Mouse (Mus musculus) bone marrow macrophage, adult 2 months (primary cell): ENCODE results near the gene Cacna1b. TPM values are rescaled to one million over a fixed set of nuclear protein-coding genes. Genes with fewer than 3 reads are reported as not detected.

Experiments used
- H3K27ac ChIP-seq: 2 replicates; pipeline ENCODE4 v1.5.1; 2012; ENCODE audit warnings: low read depth, low read length; ENCODE audit not compliant: insufficient read depth
- H3K4me1 ChIP-seq: 2 replicates; pipeline ENCODE4 v1.6.1; 2012; ENCODE audit warnings: low read length; ENCODE audit not compliant: control insufficient read depth, insufficient read depth
- H3K4me3 ChIP-seq: 2 replicates; pipeline ENCODE4 v1.5.1; 2012; ENCODE audit warnings: mild to moderate bottlenecking, low read length, moderate library complexity; ENCODE audit not compliant: insufficient read depth
- CTCF ChIP-seq: IDR thresholded peaks from 2 replicates; pipeline ENCODE4 v1.5.1; 2012; ENCODE audit warnings: low read depth, mild to moderate bottlenecking, low read length, moderate library complexity
- POLR2A ChIP-seq: IDR thresholded peaks from 2 replicates; pipeline ENCODE4 v1.6.1; 2012; ENCODE audit warnings: mild to moderate bottlenecking, low read depth, low read length, borderline replicate concordance
- polyA plus RNA-seq: library from polyadenylated mRNA; stranded (reverse); fragments of >200 nt; gene quantifications from 2 replicates; pipeline ENCODE4 v1.2.4, GENCODE M21; 2012; ENCODE audit not compliant: missing spikeins, insufficient read depth, insufficient read length

The Cacna1b gene
- polyA plus RNA-seq, 1 experiment: 0.52 TPM

GRCm38 (mm10) chr2:24562547-24563290 lies 200.2 kb downstream of the Cacna1b start:
- no peak for TF ChIP-seq POLR2A
- no peak for TF ChIP-seq CTCF
- Histone ChIP-seq H3K4me3 (no peak overlapping the region), H3K27ac (no peak overlapping the region), H3K4me1 (no peaks in the 10 kb centered on the region)

GRCm38 (mm10) chr2:24561946-24562345 lies 201.0 kb downstream of the Cacna1b start:
- no peaks in the 10 kb centered on the region for H3K4me1 ChIP-seq
- no peak for TF ChIP-seq POLR2A
- no peak for TF ChIP-seq CTCF
- no peak overlapping the region for H3K4me3 ChIP-seq
- no peak overlapping the region for H3K27ac ChIP-seq

GRCm38 (mm10) chr2:24560201-24560600 lies 202.8 kb downstream of the Cacna1b start:
- no peak overlapping the region for H3K27ac ChIP-seq
- H3K4me1 ChIP-seq: no peaks in the 10 kb centered on the region
- no peak overlapping the region for H3K4me3 ChIP-seq
- no peak for TF ChIP-seq CTCF
- TF ChIP-seq POLR2A: no peak

- TF ChIP-seq POLR2A (no peak), CTCF (no peak)
- Histone ChIP-seq H3K27ac (no peak overlapping the region), H3K4me1 (no peaks in the 10 kb centered on the region), H3K4me3 (no peak overlapping the region)
Measured at GRCm38 (mm10) chr2:24556347-24556746, 206.6 kb downstream of the Cacna1b start.

- H3K4me3 ChIP-seq: no peak overlapping the region
- TF ChIP-seq POLR2A (no peak), CTCF (no peak)
Measured at GRCm38 (mm10) chr2:24553962-24554361, 209.0 kb downstream of the Cacna1b start.

More at GRCm38 (mm10) chr2:24553962-24554361, 209.0 kb downstream of the Cacna1b start:
- no peaks in the 10 kb centered on the region for H3K4me1 ChIP-seq
- H3K27ac ChIP-seq: no peak overlapping the region

Other genes starting within 250 kb of the Cacna1b start
- gene Ehmt1, start 156.5 kb upstream of the Cacna1b start, polyA plus RNA-seq: 29.9 and 32.9 TPM in 2 replicates
- 97.6 and 102 TPM in 2 replicates for gene Arrdc1, start 172.1 kb upstream of the Cacna1b start, polyA plus RNA-seq
- gene Zmynd19, start 186.6 kb upstream of the Cacna1b start, polyA plus RNA-seq: 6.5 and 7.6 TPM in 2 replicates
- 8.2 and 8.7 TPM in 2 replicates for gene Dph7, start 199.2 kb upstream of the Cacna1b start, polyA plus RNA-seq
- gene Mrpl41, start 211.9 kb upstream of the Cacna1b start, polyA plus RNA-seq: 30.9 and 31.6 TPM in 2 replicates
- 184 and 202 TPM in 2 replicates for gene Pnpla7, start 212.9 kb upstream of the Cacna1b start, polyA plus RNA-seq